Mouse (Mus musculus) thymus, adult 2 months (tissue): Measurements from ENCODE around the gene Wdr83os.

ENCODE experiments used
- CTCF ChIP-seq: fragments of 200-500 bp; IDR thresholded peaks from 2 replicates; pipeline ENCODE4 v1.5.1; 2012; ENCODE audit warnings: mild to moderate bottlenecking, control low read depth, low read length, moderate library complexity, borderline replicate concordance; ENCODE audit not compliant: control insufficient read depth, poor library complexity, insufficient read depth; ENCODE audit errors: extremely low read depth
- POLR2A ChIP-seq: fragments of 200-500 bp; IDR thresholded peaks from 2 replicates; pipeline ENCODE4 v1.6.1; 2012; ENCODE audit warnings: mild to moderate bottlenecking, low read length, control low read depth, moderate library complexity; ENCODE audit not compliant: control insufficient read depth, poor library complexity, insufficient read depth; ENCODE audit errors: extremely low read depth

DNA sequence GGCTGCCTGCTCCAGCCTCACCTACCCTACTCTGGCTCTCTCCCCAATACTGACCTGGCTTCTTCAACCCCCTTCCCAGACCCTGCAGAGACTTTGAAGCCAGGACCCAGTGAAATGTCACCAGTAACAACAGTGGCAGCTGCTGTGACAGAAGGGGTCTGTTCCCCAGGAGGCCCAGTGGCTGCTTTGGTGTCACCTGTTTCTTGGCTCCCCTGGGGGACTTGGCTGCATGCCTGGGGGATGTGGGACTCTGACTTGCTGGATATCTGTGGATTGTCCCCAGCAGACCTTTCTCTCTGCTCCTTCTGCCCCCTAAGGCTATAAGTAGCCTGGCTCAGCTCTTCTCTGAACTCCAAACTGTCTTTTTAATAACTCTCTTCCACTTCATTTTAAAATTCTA lies 12.6 kb upstream of the Wdr83os start, which contains the start of gene Gm5741:
- TF ChIP-seq CTCF (no peak), POLR2A (no peak)
